Mouse (Mus musculus) embryo, embryonic 11.5 days (tissue): ENCODE data around the gene Olfr1098.

Experiments used
- DNase-seq: peaks from one replicate; pipeline ENCODE4 v3.0.0-alpha.2; 2012; ENCODE audit warnings: low read depth, low spot score

Olfr1098 gene

DNA sequence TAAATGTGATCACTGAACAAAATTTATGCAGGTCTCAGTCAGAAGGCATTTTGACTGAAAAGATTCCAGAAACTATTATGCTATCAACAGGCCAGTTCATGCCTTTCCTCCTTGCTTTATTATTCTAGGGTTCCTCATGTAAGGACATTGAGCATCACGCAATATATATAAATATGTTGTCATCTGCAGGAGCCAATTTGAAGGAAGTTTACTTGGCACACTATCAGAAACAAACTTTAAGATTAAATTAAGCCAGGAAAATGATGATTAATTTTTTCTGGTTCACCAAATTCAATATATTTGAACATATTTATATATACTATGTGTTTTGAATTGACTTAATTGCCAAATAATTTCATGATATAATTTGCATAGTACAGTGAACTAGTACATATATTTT is at the start of gene Olfr1098:
Olfr1098 (minus strand) TSS at position 101 of the 400 bp plus-strand sequence.
- DNase-seq, result no peak

DNA sequence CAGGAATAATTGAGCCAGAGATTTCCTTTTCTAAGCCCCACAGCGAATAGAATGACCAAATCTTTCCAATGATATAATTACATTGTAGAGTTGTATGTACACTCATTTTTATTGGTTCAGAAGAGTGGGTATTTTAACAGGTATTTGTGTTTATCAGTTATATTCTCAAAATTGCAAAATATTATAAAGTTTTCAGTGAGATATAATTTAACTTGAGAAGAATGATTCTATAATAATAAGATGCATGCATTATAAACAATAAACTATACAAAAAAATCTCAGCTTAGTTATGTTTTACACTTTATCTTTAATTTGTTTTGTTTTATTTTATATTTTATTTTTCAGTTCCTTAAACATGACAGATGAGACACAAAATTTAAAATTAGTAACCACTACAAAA is 36.2 kb upstream of the Olfr1098 start, which contains the start of gene Olfr1099:
Olfr1099 (minus strand) TSS at position 101 of the 400 bp plus-strand sequence.
- DNase-seq, result no peak

- no peak for DNase-seq
Observed at GRCm38 (mm10) chr2:86926557-86926956, 2.2 kb upstream of the Olfr1098 start.

GRCm38 (mm10) chr2:86905647-86906046 is 18.7 kb downstream of the Olfr1098 start:
- DNase-seq, result no peak

GRCm38 (mm10) chr2:86892116-86892515 is 32.2 kb downstream of the Olfr1098 start, which contains the start of gene Olfr1097:
Olfr1097 (minus strand) TSS chr2:86892216.
- no peak for DNase-seq

GRCm38 (mm10) chr2:86874702-86875101 is 49.6 kb downstream of the Olfr1098 start, which contains the start of gene Gm13723:
Gm13723 (minus strand) TSS chr2:86874802.
- DNase-seq, result no peak
